Mouse (Mus musculus) hindbrain, embryonic 10.5 days (tissue): Measurements from ENCODE around the gene Tex101. TPM values are rescaled to one million over a fixed set of nuclear protein-coding genes. Genes with fewer than 3 reads are reported as not detected.
"Not testable (repeated sequence)": the region's sequence is repeated elsewhere in the genome, so short reads cannot be mapped to it uniquely, and the experiment has no call there.

Source experiments
- DNase-seq: peaks from one replicate; pipeline ENCODE4 v3.0.0-alpha.2; 2017; ENCODE audit warnings: low spot score
- H3K27ac ChIP-seq: fragments of 300-500 bp; sonication (generic); 2 replicates; pipeline ENCODE4 v1.5.1; 2016; ENCODE audit warnings: mild to moderate bottlenecking, moderate library complexity
- H3K27me3 ChIP-seq: fragments of 300-500 bp; sonication (generic); 2 replicates; pipeline ENCODE4 v1.6.1; 2016; ENCODE audit warnings: mild to moderate bottlenecking; ENCODE audit not compliant: poor library complexity, insufficient read depth, severe bottlenecking
- H3K36me3 ChIP-seq: fragments of 300-500 bp; sonication (generic); 2 replicates; pipeline ENCODE4 v1.6.1; 2016; ENCODE audit warnings: mild to moderate bottlenecking, moderate library complexity
- H3K4me1 ChIP-seq: fragments of 300-500 bp; sonication (generic); replicated peaks from 2 replicates; pipeline ENCODE4 v1.6.1; 2016; ENCODE audit warnings: mild to moderate bottlenecking
- H3K4me3 ChIP-seq: fragments of 300-500 bp; sonication (generic); 2 replicates; pipeline ENCODE4 v1.5.1; 2016; ENCODE audit warnings: mild to moderate bottlenecking, moderate library complexity
- H3K9me3 ChIP-seq: fragments of 300-500 bp; sonication (generic); 2 replicates; pipeline ENCODE4 v1.6.1; 2016; ENCODE audit warnings: mild to moderate bottlenecking, moderate library complexity
- WGBS: fragments of 180-500 bp; shearing (Covaris S2); methylation state at CpG from one replicate; pipeline ENCODE4 v1.1.7; 2016; 5-methylcytosine and 5-hydroxymethylcytosine counted together
- polyA plus RNA-seq: library from polyadenylated mRNA; unstranded; fragments of >200 nt; fragmentation: Nextera tagmentation; extraction: Ambion mirVana; gene quantifications from 2 replicates; pipeline ENCODE4 v1.2.1, GENCODE M21; 2016

The Tex101 gene
- polyA plus RNA-seq, 1 experiment from 2014 or later = not detected

DNA sequence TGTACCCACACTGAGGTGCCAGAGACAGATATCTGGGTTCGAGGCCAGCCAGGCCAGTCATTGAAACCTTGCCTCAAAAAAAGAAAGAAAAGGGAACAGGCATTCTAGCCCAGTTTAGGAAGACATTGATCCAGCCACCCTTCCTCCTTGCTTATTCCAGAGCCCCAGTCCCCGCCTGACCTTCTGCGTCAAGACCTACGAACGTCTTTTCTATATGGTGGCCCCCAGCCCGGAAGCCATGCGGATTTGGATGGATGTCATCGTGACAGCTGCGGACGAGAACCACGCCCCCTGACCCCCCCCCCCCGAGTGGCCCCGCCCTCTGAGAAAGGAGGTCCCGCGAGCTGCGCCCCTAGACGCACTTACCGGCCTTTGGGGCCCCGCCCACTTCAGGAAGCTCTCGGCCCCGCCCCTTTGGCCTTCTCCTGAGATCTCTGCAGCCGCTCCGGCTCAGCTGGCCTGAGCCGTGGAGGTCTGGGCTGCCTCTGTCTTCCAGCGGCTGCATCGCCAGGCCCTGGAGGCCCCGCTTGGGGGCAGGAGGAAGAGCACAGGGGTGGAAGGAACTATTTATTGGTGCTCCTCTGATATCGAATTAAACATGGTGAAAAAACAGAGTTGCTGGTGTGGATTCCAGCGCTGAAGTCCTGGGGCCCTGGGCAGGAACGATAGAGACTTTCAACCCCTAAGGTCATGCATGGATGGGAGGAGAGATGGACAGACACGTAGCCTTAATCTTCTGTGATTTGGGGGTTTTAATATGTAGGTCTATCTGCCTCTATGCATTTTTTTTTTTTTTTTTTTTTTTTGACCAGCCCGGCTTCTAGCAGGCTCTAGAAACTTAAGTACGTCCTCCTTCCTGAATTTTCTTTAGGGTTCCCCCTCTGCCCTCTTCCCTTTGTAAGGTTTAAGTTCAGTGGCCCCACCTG lies 47.5 kb downstream of the Tex101 start:
- 8% methylated on average over 33 of the region's 33 CpGs for WGBS
- DNase-seq = peak; percentile 88
- Histone ChIP-seq H3K27ac (peak overlapping the region; percentile 75), H3K4me1 (peaks cover 26% of the 10 kb centered on the region), H3K4me3 (peak overlapping the region; percentile 48), H3K27me3 (peaks cover 36% of the 10 kb centered on the region), H3K9me3 (peaks cover 2% of the 10 kb centered on the region; the same call in 1 of the 2 replicates), H3K36me3 (no peaks in the 10 kb centered on the region)

DNA sequence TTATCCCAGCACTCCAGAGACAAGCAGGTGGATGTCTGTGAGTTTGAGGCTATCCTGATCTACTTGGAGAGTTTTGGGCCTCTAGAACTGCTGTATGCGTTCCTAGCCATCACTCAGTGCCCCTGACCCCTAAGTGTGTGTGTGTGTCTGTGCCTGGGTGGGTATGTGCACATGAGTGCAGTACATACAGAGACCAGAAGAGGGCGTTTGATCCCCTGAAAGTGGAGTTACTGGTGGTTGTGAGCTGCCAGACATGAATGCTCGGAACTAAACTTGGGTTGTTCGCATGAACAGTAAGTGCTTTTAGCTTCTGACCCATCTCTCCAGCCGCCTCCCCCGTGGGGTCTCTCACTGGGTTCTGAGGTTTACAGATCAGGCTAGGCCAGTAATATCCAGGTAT lies 53.5 kb downstream of the Tex101 start:
- peaks cover 7% of the 10 kb centered on the region; the same call in 1 of the 2 replicates for H3K9me3 ChIP-seq
- peaks cover 17% of the 10 kb centered on the region; the same call in 1 of the 2 replicates for H3K4me1 ChIP-seq
- H3K4me3 ChIP-seq = no peak overlapping the region
- H3K27ac ChIP-seq = no peak overlapping the region
- no peak for DNase-seq
- peaks cover 46% of the 10 kb centered on the region for H3K27me3 ChIP-seq
- 83% methylated on average over 6 of the region's 6 CpGs for WGBS
- H3K36me3 ChIP-seq = no peaks in the 10 kb centered on the region

DNA sequence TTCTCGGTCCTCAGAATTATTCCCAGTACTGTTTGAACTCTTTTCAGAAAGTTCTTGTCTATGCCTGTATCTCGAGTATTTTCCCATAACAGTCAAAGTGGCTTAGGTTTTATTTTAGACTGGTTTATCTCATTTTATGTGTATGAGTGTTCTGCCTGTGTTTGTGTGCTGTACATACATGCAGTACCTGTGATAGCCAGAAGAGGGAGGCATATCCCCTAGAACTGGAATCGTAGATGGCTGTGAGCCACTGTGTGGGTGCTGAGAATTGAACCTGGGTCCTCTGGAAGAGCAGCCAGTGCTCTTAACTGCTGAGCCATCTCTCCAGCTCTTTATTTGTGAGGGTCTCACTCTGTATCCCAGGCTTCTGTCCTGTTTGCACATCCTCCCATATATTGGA lies 55.3 kb downstream of the Tex101 start:
- H3K36me3 ChIP-seq = no peaks in the 10 kb centered on the region

DNA sequence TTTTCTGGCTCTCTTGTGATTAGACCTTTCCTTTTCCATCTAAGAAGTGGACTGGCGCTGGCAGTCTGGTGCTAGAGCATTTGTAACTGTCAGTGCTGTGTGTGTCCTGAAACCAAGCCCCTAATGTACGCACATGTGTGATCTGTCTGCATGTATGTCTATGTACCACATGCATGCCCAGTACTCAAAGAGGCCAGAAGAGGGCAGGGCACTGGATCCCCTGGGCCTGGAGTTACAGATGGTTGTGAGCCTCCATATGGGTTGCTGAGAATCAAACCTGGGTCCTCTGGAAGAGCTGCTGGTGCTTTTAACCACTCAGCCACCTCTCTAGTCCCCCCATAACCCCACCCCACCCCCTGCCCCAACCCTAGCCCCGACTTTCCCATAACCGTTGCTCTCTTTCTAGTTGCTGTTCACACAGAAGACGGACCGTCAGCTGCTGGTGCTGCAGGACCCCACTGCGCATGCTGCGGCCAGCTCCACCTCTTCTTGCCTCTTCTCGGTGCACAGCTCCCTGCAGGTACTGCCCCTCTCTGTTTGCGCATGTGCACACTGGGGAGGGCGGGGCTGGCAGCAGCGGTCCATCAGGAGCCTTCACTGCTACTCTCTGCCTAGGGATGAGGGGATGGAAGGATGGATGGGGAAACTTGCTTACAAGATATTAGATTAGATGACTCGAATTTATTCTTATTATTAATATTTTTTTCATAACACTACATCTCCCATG lies 56.6 kb downstream of the Tex101 start:
- H3K36me3 ChIP-seq = no peaks in the 10 kb centered on the region
- peaks cover 28% of the 10 kb centered on the region for H3K27me3 ChIP-seq
- no peak for DNase-seq
- 0 out of 2 replicates have a peak, but pooled peaks cover 6% of the 10 kb centered on the region for H3K4me1 ChIP-seq
- H3K4me3 ChIP-seq = no peak overlapping the region
- H3K27ac ChIP-seq = no peak overlapping the region
- peaks cover 7% of the 10 kb centered on the region; the same call in 1 of the 2 replicates for H3K9me3 ChIP-seq
- 52% methylated on average over 13 of the region's 13 CpGs for WGBS

More for the DNA sequence above, 55.3 kb downstream of the Tex101 start:
- 85% methylated on average over 3 of the region's 3 CpGs for WGBS
- Histone ChIP-seq H3K27ac (no peak overlapping the region), H3K27me3 (peaks cover 33% of the 10 kb centered on the region), H3K4me3 (no peak overlapping the region), H3K9me3 (peaks cover 7% of the 10 kb centered on the region; the same call in 1 of the 2 replicates), H3K4me1 (peaks cover 12% of the 10 kb centered on the region; the same call in 1 of the 2 replicates)
- no peak for DNase-seq

DNA sequence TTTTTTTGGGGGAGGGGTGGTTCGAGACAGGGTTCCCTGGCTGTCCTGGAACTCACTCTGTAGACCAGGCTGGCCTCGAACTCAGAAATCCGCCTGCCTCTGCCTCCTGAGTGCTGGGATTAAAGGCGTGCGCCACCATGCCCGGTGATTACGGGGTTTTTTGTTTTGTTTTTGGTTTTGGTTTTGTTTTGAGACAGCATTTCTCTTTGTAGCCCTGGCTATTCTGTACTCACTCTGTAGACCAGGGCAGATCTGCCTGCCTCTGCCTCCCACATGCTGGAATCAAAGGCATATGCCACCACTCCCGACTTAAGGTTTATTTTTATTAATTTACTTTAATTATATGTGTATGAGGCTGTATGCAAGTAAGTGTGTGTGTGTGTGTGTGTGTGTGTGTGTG lies 58.1 kb downstream of the Tex101 start:
- DNase-seq, H3K36me3 ChIP-seq, H3K4me3 ChIP-seq, H3K9me3 ChIP-seq, H3K27ac ChIP-seq, H3K4me1 ChIP-seq: not testable (repeated sequence)
- 87% methylated on average over 8 of the region's 8 CpGs for WGBS
- H3K27me3 ChIP-seq = peaks cover 34% of the 10 kb centered on the region

Other genes starting within 250 kb of the Tex101 start
- not detected in 2 replicates for gene Irgc1, start 224.4 kb downstream of the Tex101 start, polyA plus RNA-seq
- 0.77 and 1.9 TPM in 2 replicates for gene Plaur, start 214.2 kb downstream of the Tex101 start, polyA plus RNA-seq
- gene Cadm4, start 194.7 kb downstream of the Tex101 start, polyA plus RNA-seq = 12.1 and 38.6 TPM in 2 replicates
- gene Zfp428, start 169.7 kb downstream of the Tex101 start, polyA plus RNA-seq = 109 and 150 TPM in 2 replicates
- 1.1 TPM in 2 replicates for gene AC161166.1, start 164.2 kb downstream of the Tex101 start, polyA plus RNA-seq
- gene Irgq, start 146.0 kb downstream of the Tex101 start, polyA plus RNA-seq = 10.7 and 14.9 TPM in 2 replicates
- 0.26 TPM in 1 of 2 replicates, not detected in the other for gene Pinlyp, start 130.6 kb downstream of the Tex101 start, polyA plus RNA-seq
- 132 and 160 TPM in 2 replicates for gene Xrcc1, start 130.4 kb downstream of the Tex101 start, polyA plus RNA-seq
- gene Ethe1, start 89.1 kb downstream of the Tex101 start, polyA plus RNA-seq = 22.2 and 23.2 TPM in 2 replicates
- 2.0 and 3.2 TPM in 2 replicates for gene Zfp575, start 89.0 kb downstream of the Tex101 start, polyA plus RNA-seq
- not detected in 2 replicates for gene Phldb3, start 65.9 kb downstream of the Tex101 start, polyA plus RNA-seq
- 0.47 and 2.1 TPM in 2 replicates for gene Lypd3, start 40.1 kb downstream of the Tex101 start, polyA plus RNA-seq
- not detected in 2 replicates for gene BC049730, start 32.6 kb upstream of the Tex101 start, polyA plus RNA-seq
- gene Gm4763, start 50.2 kb upstream of the Tex101 start, polyA plus RNA-seq = not detected in 2 replicates
- not detected in 2 replicates for gene Cd177, start 83.6 kb upstream of the Tex101 start, polyA plus RNA-seq
- gene Ceacam10, start 100.5 kb upstream of the Tex101 start, polyA plus RNA-seq = 0.21 TPM in 1 of 2 replicates, not detected in the other
- gene Gm9844, start 185.5 kb upstream of the Tex101 start, polyA plus RNA-seq = 15.5 and 24.3 TPM in 2 replicates
- not detected in 2 replicates for gene Lypd4, start 193.3 kb upstream of the Tex101 start, polyA plus RNA-seq
- not detected in 2 replicates for gene Dmrtc2, start 193.4 kb upstream of the Tex101 start, polyA plus RNA-seq
- 1,985 and 2,165 TPM in 2 replicates for gene Rps19, start 207.7 kb upstream of the Tex101 start, polyA plus RNA-seq
- gene Cd79a, start 220.7 kb upstream of the Tex101 start, polyA plus RNA-seq = 0.13 and 0.29 TPM in 2 replicates
- 72.4 and 76.0 TPM in 2 replicates for gene Arhgef1, start 226.2 kb upstream of the Tex101 start, polyA plus RNA-seq